Mouse (Mus musculus) c-Kit-positive CD71-negative TER-119-negative erythroid progenitor cells, embryonic 14.5 days (primary cell): Measurements from ENCODE around the gene Olfr1254.

ENCODE experiments used
- DNase-seq: peaks from one replicate; pipeline ENCODE4 v3.0.0-alpha.2; 2013; ENCODE audit warnings: low read depth

Olfr1254 gene

GRCm38 (mm10) chr2:89793519-89793918 is at the start of gene Olfr1254:
Gene Olfr1254 (minus strand): TSS chr2:89793619.
- no peak for DNase-seq

GRCm38 (mm10) chr2:89841455-89841854 is 48.0 kb upstream of the Olfr1254 start, which contains the start of gene Olfr1256:
Gene Olfr1256 (minus strand): TSS chr2:89841555.
- DNase-seq = no peak

GRCm38 (mm10) chr2:89820216-89820615 is 26.8 kb upstream of the Olfr1254 start:
- DNase-seq = no peak

- DNase-seq = no peak
Measured at GRCm38 (mm10) chr2:89811751-89812150, 18.3 kb upstream of the Olfr1254 start, which contains the start of gene Olfr1255. Gene Olfr1255 (plus strand): TSS chr2:89812051.

GRCm38 (mm10) chr2:89810751-89811150 is 17.3 kb upstream of the Olfr1254 start:
- no peak for DNase-seq

GRCm38 (mm10) chr2:89799583-89799982 is 6.2 kb upstream of the Olfr1254 start:
- no peak for DNase-seq

GRCm38 (mm10) chr2:89756990-89757389 is 36.4 kb downstream of the Olfr1254 start, which contains the start of gene Olfr1253:
Gene Olfr1253 (minus strand): TSS chr2:89757090.
- DNase-seq = no peak
